Comparison of ENCODE assay signal across 12 mouse cellular contexts in the genomic region with DNA sequence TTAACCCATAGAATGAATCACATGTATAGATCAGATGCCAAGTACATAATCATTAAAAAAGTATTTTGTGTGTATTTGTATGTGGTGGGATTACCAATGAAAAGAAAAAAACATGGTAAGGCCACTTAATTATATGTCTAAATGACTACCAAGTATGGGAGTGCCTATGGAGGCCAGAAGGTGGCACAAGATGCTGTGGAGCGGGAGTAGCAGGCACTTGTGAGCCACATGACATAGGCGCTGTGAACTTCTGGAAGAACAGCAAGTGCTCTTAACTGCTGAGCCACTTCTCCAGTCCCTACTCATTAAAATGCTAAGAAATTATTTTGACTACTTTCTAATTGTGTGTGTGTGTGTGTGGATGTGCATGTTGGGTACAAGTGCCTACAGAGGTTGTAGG. TPM values are rescaled to one million over a fixed set of nuclear protein-coding genes. Genes with fewer than 3 reads are reported as not detected.
DNase-seq lines count a peak whose midpoint lies in the region; ATAC-seq lines count a peak whose summit lies in the region.
"Had no signal": no experiment of that assay in that cellular context is flagged by ENCODE, and none has a peak within 500 bp of the region (broad histone marks: within the 10 kb centered on the region; RNA-seq: fewer than 3 reads in every experiment).

No protein-coding gene starts in this region.

- H3K36me3 ChIP-seq in splenic B cell, adult 2 months (ENCODE audit: control insufficient read depth, insufficient read depth, low read length, poor library complexity, severe bottlenecking): no peaks in the 10 kb centered on the region
- H3K36me3 ChIP-seq: heart, embryonic 13.5 days; limb, embryonic 13.5 days had no signal

- ATAC-seq in activated CD4-positive, CD25-positive, alpha-beta regulatory T cell, adult 4 months: no peak

- no peaks in the 10 kb centered on the region for H3K27me3 ChIP-seq in splenic B cell, adult 2 months (ENCODE audit: control insufficient read depth, insufficient read depth, low read length, poor library complexity, severe bottlenecking)
- H3K27me3 ChIP-seq: heart, embryonic 13.5 days; limb, embryonic 13.5 days had no signal

- peak; percentile 37 for DNase-seq in kidney, adult 9 months
- DNase-seq in kidney, postnatal 14 days: no peak
- peak; percentile 3 for DNase-seq in thymus, postnatal 0 days (ENCODE audit: low spot score)
- DNase-seq in thymus, adult 18-20 months: no peak
- DNase-seq in R1 (ENCODE audit: low read depth, low spot score): peak; percentile 40
- peak; percentile 22 for DNase-seq in splenic B cell, adult 2 months (ENCODE audit: low read depth, low spot score)
- no peak for DNase-seq in left cerebral cortex, adult 9 months (ENCODE audit: low spot score in 2 of 2)

RNA-seq across cellular contexts. Expression of a gene that starts 42.0 kb away (rescaled TPM):
- 0.18 TPM in 1 of 2 replicates, not detected in the other for polyA plus RNA-seq in thymus, postnatal 0 days (2015; fragmentation: Nextera tagmentation; extraction: Ambion mirVana)
- not detected for polyA plus RNA-seq in activated CD4-positive, CD25-positive, alpha-beta regulatory T cell, adult 4 months (2017; shearing (Covaris generic))
- polyA plus RNA-seq: erythroblast, embryonic 14.5 days; hindbrain, embryonic 14.5 days had no signal

Comparison
In these comparisons a context has a peak if more than half of its experiments do, and no peak if none do; other contexts are left out.
1. DNase-seq: peak in kidney, adult 9 months (single experiment), thymus, postnatal 0 days (single experiment), R1 (single experiment) and splenic B cell, adult 2 months (single experiment); none in kidney, postnatal 14 days (single experiment), thymus, adult 18-20 months (0 of 2) and left cerebral cortex, adult 9 months (0 of 2).